Mouse (Mus musculus) kidney, embryonic 14.5 days (tissue): Measurements from ENCODE around the gene Hsd11b2. TPM values are rescaled to one million over a fixed set of nuclear protein-coding genes. Genes with fewer than 3 reads are reported as not detected.

ENCODE experiments used
- ATAC-seq: fragments of 200-750 bp; cut with Nextera tagmentation; 2 replicates; pipeline ENCODE4 v1.8.0; 2017; ENCODE audit warnings: moderate number of reproducible peaks, mild to moderate bottlenecking, moderate TSS enrichment, moderate library complexity; ENCODE audit not compliant: low FRiP score, low TSS enrichment
- H3K27ac ChIP-seq: fragments of 300-500 bp; sonication (generic); 2 replicates; pipeline ENCODE4 v1.5.1; 2014; ENCODE audit warnings: low read depth, mild to moderate bottlenecking, low read length, moderate library complexity, mixed read lengths
- H3K27me3 ChIP-seq: fragments of 300-500 bp; sonication (generic); 2 replicates; pipeline ENCODE4 v1.6.1; 2014; ENCODE audit warnings: mild to moderate bottlenecking, low read length; ENCODE audit not compliant: control insufficient read depth, insufficient read depth
- H3K36me3 ChIP-seq: fragments of 300-500 bp; sonication (generic); 2 replicates; pipeline ENCODE4 v1.6.1; 2014; ENCODE audit warnings: low read length, mixed read lengths; ENCODE audit not compliant: control insufficient read depth, insufficient read depth
- H3K4me1 ChIP-seq: fragments of 300-500 bp; sonication (generic); 2 replicates; pipeline ENCODE4 v1.6.1; 2014; ENCODE audit warnings: low read length, mixed read lengths; ENCODE audit not compliant: control insufficient read depth, insufficient read depth
- H3K4me2 ChIP-seq: fragments of 300-500 bp; sonication (generic); replicated peaks from 2 replicates; pipeline ENCODE4 v1.6.1; 2014; ENCODE audit warnings: low read depth, mild to moderate bottlenecking, low read length
- H3K4me3 ChIP-seq: fragments of 300-500 bp; sonication (generic); 2 replicates; pipeline ENCODE4 v1.5.1; 2014; ENCODE audit warnings: mild to moderate bottlenecking, low read length
- H3K9ac ChIP-seq: fragments of 300-500 bp; sonication (generic); 2 replicates; pipeline ENCODE4 v1.6.1; 2014; ENCODE audit warnings: low read depth, mild to moderate bottlenecking, low read length, moderate library complexity
- H3K9me3 ChIP-seq: fragments of 300-500 bp; sonication (generic); 2 replicates; pipeline ENCODE4 v1.6.1; 2016; ENCODE audit warnings: low read length; ENCODE audit not compliant: control insufficient read depth
- WGBS: fragments of 180-500 bp; shearing (Covaris S2); extraction: QIAGEN DNeasy Blood & Tissue Kit; methylation state at CpG from one replicate; pipeline ENCODE4 v1.1.7; 2014; 5-methylcytosine and 5-hydroxymethylcytosine counted together
- polyA plus RNA-seq: library from polyadenylated mRNA; unstranded; fragments of >200 nt; fragmentation: Nextera tagmentation; extraction: Ambion mirVana; gene quantifications from 2 replicates; pipeline ENCODE4 v1.2.1, GENCODE M21; 2014

Hsd11b2 gene
- polyA plus RNA-seq, 1 experiment from 2014 or later = 40.2 TPM

DNA sequence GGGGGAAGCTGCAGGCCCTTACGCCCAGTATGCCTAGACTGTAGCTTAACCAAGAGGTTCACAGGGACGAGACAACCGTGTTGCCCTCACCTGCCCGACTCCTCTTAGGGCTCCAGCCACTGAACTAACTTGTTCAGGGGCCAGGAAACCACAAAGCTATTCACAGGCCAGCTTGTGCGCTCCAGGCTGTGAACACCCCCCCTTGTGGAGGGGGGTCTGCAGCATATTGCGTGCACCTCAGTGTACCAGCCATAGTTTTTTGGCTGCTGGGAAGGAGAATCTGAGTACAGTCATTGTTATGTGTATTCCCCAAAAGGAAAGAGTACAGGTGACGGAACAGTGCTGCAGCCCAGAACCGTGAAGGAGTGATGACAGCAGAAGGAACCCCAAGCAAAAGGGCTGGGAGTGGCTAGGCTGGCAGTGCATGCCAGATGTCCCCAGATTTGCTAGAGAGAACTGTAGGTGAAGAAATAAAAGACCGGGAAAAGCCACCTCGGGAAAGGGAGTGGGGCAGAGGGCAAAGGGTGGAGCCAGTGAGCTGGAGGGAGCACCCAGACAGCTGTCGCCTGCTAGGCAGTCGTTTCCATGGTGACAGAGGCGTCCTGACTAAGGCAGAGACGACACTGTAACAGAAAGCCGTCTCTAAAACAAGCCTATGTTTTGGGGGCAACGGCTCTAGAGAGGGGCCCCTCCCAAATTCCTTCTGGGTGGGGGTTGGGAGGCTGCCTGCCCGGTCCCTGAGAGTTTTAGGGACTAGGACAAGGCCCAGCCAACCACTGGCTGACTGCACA lies 44.5 kb upstream of the Hsd11b2 start:
- H3K4me1 ChIP-seq = peaks cover 24% of the 10 kb centered on the region
- no peak overlapping the region for H3K4me3 ChIP-seq
- H3K27me3 ChIP-seq = peaks cover 4% of the 10 kb centered on the region
- H3K27ac ChIP-seq = no peak overlapping the region
- 35% methylated on average over 17 of the region's 17 CpGs for WGBS
- peaks cover 13% of the 10 kb centered on the region for H3K36me3 ChIP-seq
- no peaks in the 10 kb centered on the region for H3K9me3 ChIP-seq
- ATAC-seq = no peak
- H3K4me2 ChIP-seq = no peak overlapping the region
- no peak overlapping the region for H3K9ac ChIP-seq

DNA sequence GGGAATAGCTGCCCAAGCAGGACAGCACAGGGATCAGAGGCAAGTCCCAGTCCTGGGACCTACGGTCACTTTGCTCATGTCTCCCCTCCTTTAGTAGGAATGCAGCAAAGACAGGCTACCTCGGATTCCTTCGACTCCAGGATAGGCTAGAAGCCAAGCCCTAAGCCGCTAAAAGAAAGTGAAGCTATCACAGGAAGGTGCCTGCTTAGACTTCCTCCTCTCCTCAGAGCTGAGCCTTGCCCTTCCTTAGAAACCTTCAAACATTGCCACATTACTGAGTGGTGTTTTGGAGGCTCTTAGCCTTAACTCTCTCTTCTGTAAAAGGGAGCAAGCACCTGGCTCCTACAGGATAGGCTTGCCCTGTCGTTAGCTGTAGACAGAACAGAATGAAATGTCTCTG lies 43.9 kb upstream of the Hsd11b2 start:
- 44% methylated on average over 5 of the region's 5 CpGs for WGBS
- H3K36me3 ChIP-seq = peaks cover 13% of the 10 kb centered on the region
- peaks cover 24% of the 10 kb centered on the region for H3K4me1 ChIP-seq
- H3K27ac ChIP-seq = no peak overlapping the region
- no peak for ATAC-seq
- H3K9me3 ChIP-seq = no peaks in the 10 kb centered on the region
- peaks cover 4% of the 10 kb centered on the region for H3K27me3 ChIP-seq
- no peak overlapping the region for H3K4me3 ChIP-seq
- no peak overlapping the region for H3K4me2 ChIP-seq
- no peak overlapping the region for H3K9ac ChIP-seq

DNA sequence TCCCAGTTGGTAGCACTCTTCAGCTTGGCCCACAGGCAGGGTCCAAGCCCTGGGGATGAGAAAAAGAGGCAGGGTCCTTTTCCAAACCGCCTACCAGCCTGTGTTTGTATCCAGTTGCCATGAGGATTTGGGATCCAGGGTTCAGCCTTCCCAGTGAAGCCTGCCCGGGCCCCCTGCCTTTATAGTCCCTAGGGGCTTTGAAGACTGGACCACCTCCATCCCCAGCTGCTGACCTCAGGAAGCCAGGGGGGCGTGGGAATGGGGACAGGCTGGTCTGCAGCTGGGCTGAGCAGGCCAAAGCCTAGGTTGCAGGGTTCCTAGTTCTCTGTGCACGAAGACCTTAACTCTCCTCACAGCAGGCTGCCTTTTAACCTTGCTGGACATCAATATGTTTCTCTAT lies 43.3 kb upstream of the Hsd11b2 start:
- Histone ChIP-seq H3K27me3 (peaks cover 4% of the 10 kb centered on the region), H3K9ac (no peak overlapping the region), H3K9me3 (no peaks in the 10 kb centered on the region), H3K36me3 (peaks cover 13% of the 10 kb centered on the region), H3K4me3 (no peak overlapping the region), H3K4me1 (peaks cover 23% of the 10 kb centered on the region), H3K4me2 (no peak overlapping the region), H3K27ac (no peak overlapping the region)
- ATAC-seq = no peak
- WGBS = 50% methylated on average over 4 of the region's 4 CpGs

DNA sequence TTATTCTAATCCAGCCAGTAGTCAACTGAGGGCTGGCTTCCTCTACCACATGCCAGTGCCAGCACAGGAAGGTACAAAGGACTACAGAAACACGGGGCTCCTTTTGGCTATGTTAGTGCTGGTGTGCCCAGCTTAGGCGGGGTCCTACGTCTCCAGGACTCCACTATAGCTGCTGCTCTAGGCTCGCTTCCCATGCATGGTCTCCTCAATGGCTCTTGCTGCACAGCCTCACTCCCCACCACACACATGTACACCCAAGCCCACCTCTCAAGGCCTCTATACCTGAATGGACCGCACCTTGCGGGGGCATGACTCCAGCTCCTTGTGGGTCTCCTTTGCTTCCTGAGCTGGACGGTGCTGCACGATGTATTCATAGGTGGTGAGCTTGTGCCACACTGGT lies 42.8 kb upstream of the Hsd11b2 start:
- WGBS = 94% methylated on average over 8 of the region's 8 CpGs
- ATAC-seq = no peak
- Histone ChIP-seq H3K4me3 (no peak overlapping the region), H3K27me3 (peaks cover 4% of the 10 kb centered on the region), H3K9me3 (no peaks in the 10 kb centered on the region), H3K36me3 (peaks cover 13% of the 10 kb centered on the region), H3K4me2 (no peak overlapping the region), H3K4me1 (peaks cover 18% of the 10 kb centered on the region), H3K9ac (no peak overlapping the region), H3K27ac (no peak overlapping the region)

DNA sequence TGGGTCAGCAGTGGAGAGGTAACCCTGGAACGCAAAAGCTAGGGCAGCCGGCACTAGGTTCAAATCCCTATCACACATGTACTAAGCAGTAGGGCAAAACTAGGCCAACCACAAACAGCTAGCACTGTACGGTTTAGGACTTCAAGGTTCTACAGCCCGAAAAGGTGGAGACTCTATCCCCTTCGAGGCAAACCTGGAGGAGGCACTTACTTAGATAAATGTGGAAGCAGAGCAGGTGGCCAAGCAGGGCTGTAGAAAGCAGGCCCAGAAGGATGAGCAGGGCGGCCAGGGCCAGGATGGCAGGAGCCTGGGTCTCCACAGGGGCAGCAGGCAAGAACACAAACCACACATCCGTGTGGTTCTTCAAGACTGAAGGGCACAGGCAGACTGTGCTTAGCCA lies 42.4 kb upstream of the Hsd11b2 start:
- peaks cover 4% of the 10 kb centered on the region for H3K27me3 ChIP-seq
- H3K4me1 ChIP-seq = peaks cover 18% of the 10 kb centered on the region
- no peak for ATAC-seq
- peaks cover 13% of the 10 kb centered on the region for H3K36me3 ChIP-seq
- no peak overlapping the region for H3K4me3 ChIP-seq
- H3K9ac ChIP-seq = no peak overlapping the region
- H3K4me2 ChIP-seq = no peak overlapping the region
- WGBS = 93% methylated on average over 7 of the region's 7 CpGs
- H3K27ac ChIP-seq = no peak overlapping the region
- H3K9me3 ChIP-seq = no peaks in the 10 kb centered on the region

DNA sequence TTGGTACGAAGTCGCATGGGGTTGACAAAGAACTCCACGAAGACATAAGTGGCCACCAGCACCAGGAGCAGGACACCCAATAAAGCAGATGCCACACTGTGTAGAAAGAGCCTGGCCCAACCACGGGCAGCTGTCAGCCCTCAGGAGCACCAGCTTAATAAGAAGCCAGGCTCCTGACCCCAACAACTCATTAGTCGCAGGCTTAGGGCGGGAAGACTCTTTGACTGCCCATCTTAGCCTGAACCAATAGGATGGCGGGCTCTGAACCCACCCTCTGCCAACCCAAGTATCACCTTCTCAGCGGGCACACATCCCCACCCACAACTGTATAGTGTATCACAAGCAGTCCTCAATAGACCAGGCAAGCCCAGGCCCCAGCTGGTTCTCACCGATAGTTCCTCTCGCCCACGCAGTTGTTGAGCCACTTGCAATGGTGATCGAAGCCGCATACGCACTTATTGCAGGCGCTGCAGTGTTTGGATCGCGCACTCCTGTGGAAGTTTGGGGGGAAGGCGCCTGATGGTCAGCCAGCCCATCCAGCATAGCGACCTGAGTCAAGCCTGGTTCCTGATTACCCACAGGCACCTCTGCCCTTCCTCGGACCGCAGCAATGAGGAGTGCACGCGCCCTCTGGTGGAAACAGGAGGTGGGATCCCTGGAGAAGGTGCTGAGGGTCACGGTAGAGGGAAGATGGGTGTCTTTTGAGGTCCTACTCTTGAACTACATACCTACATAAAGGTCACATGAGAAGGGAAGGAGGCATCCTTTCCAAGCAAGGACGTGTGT lies 41.7 kb upstream of the Hsd11b2 start:
- Histone ChIP-seq H3K36me3 (peaks cover 13% of the 10 kb centered on the region), H3K9ac (no peak overlapping the region), H3K4me2 (no peak overlapping the region), H3K27ac (no peak overlapping the region), H3K27me3 (peaks cover 4% of the 10 kb centered on the region), H3K9me3 (no peaks in the 10 kb centered on the region), H3K4me1 (peaks cover 18% of the 10 kb centered on the region), H3K4me3 (no peak overlapping the region)
- peak; percentile 7; the same call in 1 of the 2 replicates for ATAC-seq
- 42% methylated on average over 25 of the region's 25 CpGs for whole genome bisulfite sequencing

DNA sequence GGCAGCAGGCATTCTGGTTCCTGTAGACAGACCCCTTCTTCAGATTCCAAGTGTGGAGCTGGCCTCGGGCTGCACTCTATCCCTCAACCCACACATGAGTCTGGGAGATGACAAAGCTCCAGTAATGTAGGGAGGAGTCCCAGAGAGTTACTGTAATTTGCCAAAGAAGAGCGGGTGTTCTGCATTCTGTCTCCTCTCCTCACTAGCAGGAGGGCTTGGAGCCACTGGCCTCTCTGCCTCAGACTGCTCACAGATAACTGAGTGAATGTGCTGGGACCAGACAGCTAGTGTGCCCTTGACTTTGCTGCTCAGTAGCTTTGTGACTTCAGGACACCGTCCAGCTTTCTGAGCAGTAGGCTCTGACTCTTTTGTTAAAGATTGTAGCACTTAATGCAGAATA lies 40.8 kb upstream of the Hsd11b2 start:
- Histone ChIP-seq H3K4me3 (no peak overlapping the region), H3K4me1 (peaks cover 18% of the 10 kb centered on the region), H3K36me3 (peaks cover 13% of the 10 kb centered on the region), H3K9me3 (no peaks in the 10 kb centered on the region), H3K27ac (no peak overlapping the region), H3K4me2 (no peak overlapping the region), H3K9ac (no peak overlapping the region), H3K27me3 (peaks cover under 1% of the 10 kb centered on the region; the same call in 1 of the 2 replicates)
- ATAC-seq = no peak
- 83% methylated on average over 3 of the region's 3 CpGs for WGBS

DNA sequence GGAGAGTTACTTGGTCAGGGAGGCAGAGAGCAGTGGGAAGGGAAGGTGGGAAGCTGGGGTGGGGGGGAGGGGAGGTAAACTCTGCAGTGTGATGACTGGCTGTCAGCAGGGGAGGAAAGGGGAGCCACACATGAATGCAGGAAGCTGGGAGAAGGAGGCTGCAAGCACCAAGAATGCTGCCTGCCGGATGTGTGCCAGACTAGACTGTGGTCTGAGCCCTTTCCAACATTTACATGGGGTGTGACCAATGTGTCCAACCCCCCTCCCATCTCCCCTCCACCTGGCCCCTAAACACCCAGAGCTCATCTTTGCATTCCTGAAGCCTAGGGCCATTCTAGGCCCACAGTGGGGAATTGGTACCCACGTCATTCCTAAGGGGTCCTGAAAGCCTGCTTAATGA lies 37.5 kb upstream of the Hsd11b2 start:
- no peak overlapping the region for H3K9ac ChIP-seq
- H3K27me3 ChIP-seq = no peaks in the 10 kb centered on the region
- ATAC-seq = no peak
- H3K4me3 ChIP-seq = no peak overlapping the region
- H3K4me1 ChIP-seq = peaks cover 7% of the 10 kb centered on the region; the same call in 1 of the 2 replicates
- no peak overlapping the region; the same call in 1 of the 2 replicates for H3K27ac ChIP-seq
- no peaks in the 10 kb centered on the region for H3K9me3 ChIP-seq
- H3K4me2 ChIP-seq = no peak overlapping the region
- H3K36me3 ChIP-seq = peaks cover 12% of the 10 kb centered on the region
- WGBS = 37% methylated on average over 2 of the region's 2 CpGs

DNA sequence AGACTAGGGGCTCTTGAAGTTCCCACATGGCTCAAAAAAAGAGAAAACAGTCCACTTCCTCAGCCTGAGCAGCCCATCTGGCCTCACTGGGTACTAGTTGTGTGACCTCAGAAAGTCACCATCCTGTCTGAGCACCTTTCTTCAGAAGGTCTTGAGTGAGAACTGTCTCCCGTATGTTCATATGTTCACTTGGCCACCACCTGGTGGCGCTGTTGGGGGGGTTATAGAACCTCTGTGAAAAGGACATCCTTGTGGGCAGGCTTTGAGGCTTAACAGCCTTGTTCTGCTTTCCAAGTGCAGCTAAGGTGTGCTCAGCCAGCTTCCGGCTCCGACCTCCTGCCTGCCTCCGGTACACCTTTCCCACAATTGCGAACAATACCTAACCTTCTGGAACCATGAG lies 37.1 kb upstream of the Hsd11b2 start:
- 73% methylated on average over 6 of the region's 6 CpGs for WGBS
- Histone ChIP-seq H3K27ac (no peak overlapping the region; the same call in 1 of the 2 replicates), H3K9ac (no peak overlapping the region), H3K4me3 (no peak overlapping the region), H3K36me3 (peaks cover 12% of the 10 kb centered on the region), H3K4me2 (no peak overlapping the region), H3K4me1 (peaks cover 7% of the 10 kb centered on the region; the same call in 1 of the 2 replicates), H3K9me3 (no peaks in the 10 kb centered on the region), H3K27me3 (no peaks in the 10 kb centered on the region)
- no peak for ATAC-seq
